Mouse (Mus musculus) limb, embryonic 10.5 days (tissue): Measurements from ENCODE around the gene Clk3. TPM values are rescaled to one million over a fixed set of nuclear protein-coding genes. Genes with fewer than 3 reads are reported as not detected.

Experiments used
- DNase-seq: peaks from one replicate; pipeline ENCODE4 v3.0.0-alpha.2; 2017; ENCODE audit warnings: low spot score
- H3K27ac ChIP-seq: fragments of 300-500 bp; sonication (generic); 2 replicates; pipeline ENCODE4 v1.5.1; 2016; ENCODE audit warnings: mild to moderate bottlenecking
- H3K27me3 ChIP-seq: fragments of 300-500 bp; sonication (generic); 2 replicates; pipeline ENCODE4 v1.6.1; 2016; ENCODE audit warnings: low read depth, mild to moderate bottlenecking; ENCODE audit not compliant: poor library complexity, severe bottlenecking
- H3K36me3 ChIP-seq: fragments of 300-500 bp; sonication (generic); 2 replicates; pipeline ENCODE4 v1.6.1; 2016; ENCODE audit warnings: mild to moderate bottlenecking, moderate library complexity
- H3K4me1 ChIP-seq: fragments of 300-500 bp; sonication (generic); 2 replicates; pipeline ENCODE4 v1.6.1; 2016
- H3K4me3 ChIP-seq: fragments of 300-500 bp; sonication (generic); 2 replicates; pipeline ENCODE4 v1.5.1; 2016; ENCODE audit warnings: mild to moderate bottlenecking, moderate library complexity
- H3K9me3 ChIP-seq: fragments of 300-500 bp; sonication (generic); replicated peaks from 2 replicates; pipeline ENCODE4 v1.6.1; 2016; ENCODE audit warnings: mild to moderate bottlenecking
- WGBS: fragments of 180-500 bp; shearing (Covaris S2); methylation state at CpG from one replicate; pipeline ENCODE4 v1.1.7; 2016; 5-methylcytosine and 5-hydroxymethylcytosine counted together
- polyA plus RNA-seq: library from polyadenylated mRNA; unstranded; fragments of >200 nt; fragmentation: Nextera tagmentation; extraction: Ambion mirVana; gene quantifications from 2 replicates; pipeline ENCODE4 v1.2.1, GENCODE M21; 2016

Gene Clk3
- polyA plus RNA-seq, 1 experiment from 2014 or later: 93.2 TPM

GRCm38 (mm10) chr9:57766431-57766830, 771 bp upstream of the Clk3 start:
- H3K4me1 ChIP-seq: peaks cover 41% of the 10 kb centered on the region
- peaks cover 6% of the 10 kb centered on the region; the same call in 1 of the 2 replicates for H3K27me3 ChIP-seq
- peaks cover 6% of the 10 kb centered on the region for H3K36me3 ChIP-seq
- H3K4me3 ChIP-seq: peak overlapping the region; percentile 90
- H3K9me3 ChIP-seq: no peaks in the 10 kb centered on the region
- WGBS: 43% methylated on average over 6 of the region's 6 CpGs
- no peak for DNase-seq
- H3K27ac ChIP-seq: peak overlapping the region; percentile 99; the same call in 1 of the 2 replicates

GRCm38 (mm10) chr9:57764974-57765363, 691 bp downstream of the Clk3 start:
- Histone ChIP-seq H3K36me3 (peaks cover 21% of the 10 kb centered on the region), H3K27me3 (peaks cover 6% of the 10 kb centered on the region; the same call in 1 of the 2 replicates), H3K9me3 (no peaks in the 10 kb centered on the region), H3K27ac (peak overlapping the region; percentile 99), H3K4me1 (peaks cover 41% of the 10 kb centered on the region), H3K4me3 (peak overlapping the region; percentile 90)
- peak; percentile 98 for DNase-seq
- WGBS: 0% methylated on average over 45 of the region's 45 CpGs

- Histone ChIP-seq H3K4me3 (peak overlapping the region; percentile 90), H3K27ac (peak overlapping the region; percentile 99), H3K9me3 (no peaks in the 10 kb centered on the region), H3K36me3 (peaks cover 27% of the 10 kb centered on the region), H3K27me3 (peaks cover 6% of the 10 kb centered on the region; the same call in 1 of the 2 replicates), H3K4me1 (peaks cover 41% of the 10 kb centered on the region)
- DNase-seq: no peak
- under 1% methylated on average over 57 of the region's 57 CpGs for WGBS
These were observed 1.3 kb downstream of the Clk3 start for GRCm38 (mm10) chr9:57764147-57764973.

GRCm38 (mm10) chr9:57762563-57762991, 3.1 kb downstream of the Clk3 start:
- H3K4me3 ChIP-seq: peak overlapping the region; percentile 8; the same call in 1 of the 2 replicates
- no peaks in the 10 kb centered on the region for H3K9me3 ChIP-seq
- WGBS: 73% methylated on average over 6 of the region's 6 CpGs
- peaks cover 45% of the 10 kb centered on the region for H3K36me3 ChIP-seq
- H3K27me3 ChIP-seq: peaks cover 6% of the 10 kb centered on the region; the same call in 1 of the 2 replicates
- H3K4me1 ChIP-seq: peaks cover 41% of the 10 kb centered on the region
- DNase-seq: no peak
- no peak overlapping the region for H3K27ac ChIP-seq

- Histone ChIP-seq H3K9me3 (no peaks in the 10 kb centered on the region), H3K4me1 (peaks cover 41% of the 10 kb centered on the region), H3K27me3 (0 out of 2 replicates have a peak, but pooled peaks cover under 1% of the 10 kb centered on the region), H3K4me3 (0 out of 2 replicates have a peak overlapping the region, but pooled peaks have one; percentile 8), H3K36me3 (peaks cover 52% of the 10 kb centered on the region), H3K27ac (no peak overlapping the region)
- DNase-seq: no peak
- 95% methylated on average over 13 of the region's 13 CpGs for WGBS
These were observed 3.8 kb downstream of the Clk3 start for GRCm38 (mm10) chr9:57761563-57762551.

- peaks cover 62% of the 10 kb centered on the region for H3K36me3 ChIP-seq
- WGBS: 96% methylated on average over 24 of the region's 24 CpGs
These were observed 5.1 kb downstream of the Clk3 start for GRCm38 (mm10) chr9:57760416-57761146.

GRCm38 (mm10) chr9:57759289-57759688, 6.4 kb downstream of the Clk3 start:
- H3K4me1 ChIP-seq: peaks cover 25% of the 10 kb centered on the region
- peak; percentile 64 for DNase-seq
- peaks cover 75% of the 10 kb centered on the region for H3K36me3 ChIP-seq
- 40% methylated on average over 6 of the region's 6 CpGs for WGBS
- H3K27ac ChIP-seq: no peak overlapping the region
- no peak overlapping the region for H3K4me3 ChIP-seq
- H3K27me3 ChIP-seq: no peaks in the 10 kb centered on the region
- no peaks in the 10 kb centered on the region for H3K9me3 ChIP-seq

More at GRCm38 (mm10) chr9:57760416-57761146, 5.1 kb downstream of the Clk3 start:
- Histone ChIP-seq H3K27me3 (no peaks in the 10 kb centered on the region), H3K9me3 (no peaks in the 10 kb centered on the region), H3K27ac (no peak overlapping the region), H3K4me3 (no peak overlapping the region), H3K4me1 (peaks cover 33% of the 10 kb centered on the region)
- no peak for DNase-seq

- DNase-seq: no peak
- WGBS: 91% methylated on average over 22 of the region's 22 CpGs
- Histone ChIP-seq H3K9me3 (no peaks in the 10 kb centered on the region), H3K36me3 (peaks cover 83% of the 10 kb centered on the region), H3K27ac (no peak overlapping the region), H3K27me3 (no peaks in the 10 kb centered on the region), H3K4me1 (peaks cover 17% of the 10 kb centered on the region), H3K4me3 (no peak overlapping the region)
These were observed 7.1 kb downstream of the Clk3 start for GRCm38 (mm10) chr9:57758528-57758927.

GRCm38 (mm10) chr9:57757578-57757977, 8.1 kb downstream of the Clk3 start:
- Histone ChIP-seq H3K9me3 (no peaks in the 10 kb centered on the region), H3K36me3 (peaks cover 92% of the 10 kb centered on the region), H3K27me3 (no peaks in the 10 kb centered on the region), H3K4me3 (no peak overlapping the region), H3K27ac (no peak overlapping the region), H3K4me1 (peaks cover 8% of the 10 kb centered on the region)
- 84% methylated on average over 3 of the region's 3 CpGs for WGBS
- DNase-seq: no peak

- Histone ChIP-seq H3K27ac (0 out of 2 replicates have a peak overlapping the region, but pooled peaks have one; percentile 34), H3K4me1 (no peaks in the 10 kb centered on the region), H3K36me3 (peaks cover 100% of the 10 kb centered on the region), H3K4me3 (no peak overlapping the region), H3K27me3 (no peaks in the 10 kb centered on the region), H3K9me3 (no peaks in the 10 kb centered on the region)
- DNase-seq: no peak
- 92% methylated on average over 7 of the region's 7 CpGs for WGBS
These were observed 14.8 kb downstream of the Clk3 start for GRCm38 (mm10) chr9:57750901-57751300.

GRCm38 (mm10) chr9:57748831-57749230, 16.8 kb downstream of the Clk3 start:
- Histone ChIP-seq H3K4me1 (no peaks in the 10 kb centered on the region), H3K4me3 (no peak overlapping the region), H3K27ac (no peak overlapping the region), H3K9me3 (no peaks in the 10 kb centered on the region), H3K36me3 (peaks cover 98% of the 10 kb centered on the region), H3K27me3 (no peaks in the 10 kb centered on the region)
- 82% methylated on average over 1 of the region's 1 CpGs for WGBS
- DNase-seq: no peak

GRCm38 (mm10) chr9:57748137-57748536, 17.5 kb downstream of the Clk3 start:
- 94% methylated on average over 6 of the region's 6 CpGs for whole genome bisulfite sequencing
- H3K4me1 ChIP-seq: no peaks in the 10 kb centered on the region
- no peak overlapping the region for H3K4me3 ChIP-seq
- no peaks in the 10 kb centered on the region for H3K27me3 ChIP-seq
- peaks cover 96% of the 10 kb centered on the region for H3K36me3 ChIP-seq
- H3K9me3 ChIP-seq: no peaks in the 10 kb centered on the region
- no peak for DNase-seq
- no peak overlapping the region for H3K27ac ChIP-seq
